Mouse (Mus musculus): ENCODE measurements around the gene Tuba3b. TPM values are rescaled to one million over a fixed set of nuclear protein-coding genes. Genes with fewer than 3 reads are reported as not detected.

Gene Tuba3b
- polyA plus RNA-seq, 2 experiments from 2014 or later, result not detected

DNA sequence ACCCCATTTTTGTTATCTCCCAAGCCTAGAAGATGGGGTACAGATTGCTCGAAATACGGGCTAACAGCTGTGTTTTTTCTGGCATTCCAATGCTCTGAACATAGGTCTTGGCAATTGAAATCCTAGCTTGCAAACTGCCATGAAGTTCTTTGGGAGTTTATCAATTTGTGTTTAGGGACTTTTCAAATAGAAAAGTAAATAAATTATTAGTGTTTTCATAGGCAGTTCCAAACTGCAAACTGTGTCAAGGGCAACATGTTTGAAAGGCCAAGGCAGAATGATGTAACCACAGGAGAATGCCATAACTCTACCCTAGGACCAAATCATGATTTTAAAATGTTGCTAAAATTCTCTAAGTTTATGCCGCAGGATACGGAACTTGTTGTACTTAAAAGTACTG, 7.8 kb upstream of the Tuba3b start:
- no peak for ATAC-seq

DNA sequence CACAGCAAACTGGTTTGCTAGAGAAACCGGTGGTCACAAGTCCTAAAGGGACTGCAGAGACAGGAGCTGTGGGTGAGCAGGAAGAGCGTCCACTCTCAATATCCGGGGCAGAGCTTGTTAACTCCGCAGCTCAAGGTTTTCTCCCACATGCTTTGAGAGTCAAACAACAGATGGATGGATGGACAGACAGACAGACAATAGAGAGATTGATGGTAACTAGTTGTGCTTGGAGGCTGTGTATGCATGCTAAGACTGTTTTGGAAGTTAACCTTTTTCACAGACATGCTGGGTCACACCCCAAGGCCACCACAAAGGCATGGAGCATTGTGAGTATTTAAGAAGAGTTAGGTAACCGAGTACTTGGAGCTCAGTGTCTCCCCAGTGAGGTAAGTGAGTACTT, 6.9 kb upstream of the Tuba3b start:
- no peak for ATAC-seq

DNA sequence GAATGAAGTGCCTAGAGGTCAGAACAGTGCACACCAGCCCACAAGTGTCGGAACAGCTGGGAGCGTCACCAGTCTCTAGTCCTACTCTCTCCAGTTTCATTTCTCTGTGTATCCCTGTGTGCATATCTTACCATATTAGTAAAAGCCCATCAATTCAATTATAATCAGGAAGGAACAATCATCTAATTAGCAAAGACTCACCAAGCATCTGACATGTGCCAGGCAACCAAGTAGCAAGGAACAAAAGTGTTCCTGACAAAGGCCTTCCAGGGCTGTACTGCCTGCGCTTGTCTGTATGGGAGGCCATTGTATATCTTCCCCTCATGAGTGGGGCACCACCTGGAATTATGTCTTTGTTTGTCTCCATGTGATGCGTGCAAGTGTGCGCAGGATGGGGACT, 4.7 kb upstream of the Tuba3b start:
- no peak for ATAC-seq

DNA sequence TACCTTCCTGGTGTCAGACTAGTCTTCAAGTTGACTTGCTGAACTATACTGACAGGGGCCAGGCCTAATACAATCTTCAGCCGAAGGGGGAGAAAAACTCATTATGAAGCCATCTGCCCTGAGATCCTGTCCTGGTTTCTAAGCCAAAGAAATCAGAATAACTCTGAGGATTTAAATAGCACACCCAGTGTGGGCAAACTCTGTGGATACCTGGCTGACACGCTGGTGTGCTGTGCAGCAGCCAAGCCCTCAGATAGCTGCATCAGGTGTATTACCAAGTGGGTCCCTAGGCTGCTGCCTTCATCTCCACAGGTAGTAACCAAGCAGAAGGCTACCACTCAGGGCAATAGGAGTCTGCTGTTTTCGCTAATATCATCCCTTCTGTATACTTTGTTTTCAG, 2.9 kb upstream of the Tuba3b start:
- ATAC-seq, result no peak

DNA sequence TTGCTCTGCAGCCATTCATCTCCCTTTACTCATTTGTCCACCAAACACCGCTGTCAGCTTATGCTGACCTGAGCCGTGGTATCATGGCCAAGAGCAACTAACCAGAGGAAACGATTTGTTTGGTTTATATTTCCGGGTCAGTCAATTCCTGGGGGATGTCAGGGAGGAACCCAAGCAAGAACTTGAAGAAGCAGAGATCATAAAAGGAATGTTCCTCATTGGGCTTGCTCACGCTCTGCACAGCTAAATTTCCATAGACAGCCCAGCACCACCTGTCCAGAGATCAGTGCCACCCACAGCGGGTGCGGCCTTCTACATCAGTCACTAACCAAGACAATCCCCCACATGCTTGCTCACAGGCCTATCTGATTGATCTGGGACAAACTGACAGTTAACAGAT, 1.3 kb upstream of the Tuba3b start, which contains the start of gene Lmntd1:
Gene Lmntd1 (minus strand): TSS at position 101 of the 400 bp plus-strand sequence.
- ATAC-seq, result no peak

DNA sequence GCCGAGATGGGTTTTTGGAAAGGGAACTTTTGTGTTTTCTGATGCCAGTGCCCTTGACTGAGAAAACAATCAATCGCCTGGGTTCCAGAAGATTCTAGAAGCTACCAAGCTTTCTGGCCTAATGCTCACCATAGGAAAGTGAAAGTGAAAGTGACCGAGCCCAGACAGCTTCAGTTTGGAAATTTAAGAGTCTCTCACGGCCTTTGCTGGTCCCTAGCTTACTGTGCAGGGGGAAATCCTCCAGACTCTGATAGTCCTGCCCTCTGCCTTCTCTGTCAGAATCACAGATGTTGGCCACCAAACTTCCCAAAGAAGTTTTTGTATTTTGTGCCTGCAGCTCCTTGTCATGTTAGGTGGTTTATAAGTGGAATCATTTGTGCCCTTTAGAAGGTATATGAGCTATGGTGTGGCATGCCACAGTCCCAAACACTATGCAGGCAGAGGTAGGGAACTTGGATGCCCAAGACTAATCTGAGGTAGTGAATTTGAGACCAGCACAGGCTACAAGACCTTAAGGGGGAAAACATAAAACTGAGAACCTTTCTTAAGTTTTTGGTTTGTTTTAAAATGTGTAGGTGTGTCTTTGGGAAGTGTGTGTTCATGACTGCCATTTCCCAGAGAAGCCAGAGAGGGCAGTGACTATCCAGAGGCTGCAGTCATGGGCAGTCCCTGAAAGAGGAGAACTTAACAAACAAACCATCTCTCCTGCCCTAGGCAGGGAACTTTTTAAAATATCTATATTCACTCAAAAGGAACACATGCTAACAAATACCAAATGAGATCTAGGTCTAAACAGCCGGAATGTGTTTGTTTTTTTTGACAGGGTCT, 1.1 kb downstream of the Tuba3b start:
- peak; percentile 72 for ATAC-seq

DNA sequence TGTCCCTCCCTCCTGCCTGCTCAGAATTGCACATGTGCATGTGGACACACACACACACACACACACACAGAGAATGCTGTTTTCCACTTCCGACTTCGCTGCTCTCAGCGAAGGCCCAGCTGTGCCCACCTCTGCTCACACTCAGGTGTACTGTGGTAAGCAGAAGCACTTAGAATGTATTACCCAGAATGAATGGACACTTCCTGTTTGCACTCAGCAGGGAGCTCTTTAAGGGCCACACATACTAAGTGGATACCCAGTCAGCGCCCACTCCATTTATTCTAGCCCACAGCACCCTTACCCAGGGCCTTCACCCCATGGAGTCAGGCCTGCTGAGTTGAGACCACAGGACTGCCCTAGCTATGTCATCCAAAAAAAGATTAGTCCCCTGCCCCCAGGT, 7.6 kb downstream of the Tuba3b start:
- no peak for ATAC-seq

DNA sequence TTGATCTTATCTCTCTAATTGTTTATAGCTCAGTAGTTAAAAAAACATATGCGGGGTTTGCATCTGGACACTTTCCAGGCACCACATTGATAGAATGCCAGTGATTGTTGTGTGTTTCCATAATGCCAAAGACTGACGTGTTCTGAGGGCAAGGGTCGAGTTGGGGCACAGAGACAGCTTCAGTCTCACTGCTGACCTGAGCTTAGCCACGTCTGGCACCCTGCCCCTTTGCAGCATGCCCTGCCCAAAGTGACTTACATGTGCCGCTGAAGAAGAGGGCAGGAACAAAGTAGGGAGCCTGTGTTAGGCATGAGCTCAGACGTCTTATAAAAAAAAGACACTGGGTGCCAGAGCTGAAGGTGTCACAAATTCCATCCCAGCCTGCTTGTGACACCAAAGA, 14.7 kb downstream of the Tuba3b start:
- no peak for ATAC-seq

DNA sequence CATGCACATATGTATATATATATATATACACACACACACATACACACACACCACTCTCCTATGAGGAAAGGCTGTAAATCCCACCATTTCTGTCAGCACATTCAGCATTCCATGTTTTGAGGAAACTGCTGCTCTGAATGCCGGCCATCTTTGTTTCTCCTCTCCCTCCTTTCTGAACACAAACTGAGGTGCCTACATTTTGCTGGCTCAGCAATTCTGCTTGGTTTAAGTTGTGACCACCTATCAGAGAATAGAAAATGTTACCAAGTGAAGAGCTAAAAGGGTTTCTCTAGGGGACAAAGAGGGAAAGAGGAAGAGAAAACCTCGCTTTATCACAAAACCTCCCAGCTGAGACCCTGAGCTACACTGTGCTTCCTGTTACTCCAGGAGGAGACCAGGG, 18.9 kb downstream of the Tuba3b start:
- ATAC-seq, result no peak

DNA sequence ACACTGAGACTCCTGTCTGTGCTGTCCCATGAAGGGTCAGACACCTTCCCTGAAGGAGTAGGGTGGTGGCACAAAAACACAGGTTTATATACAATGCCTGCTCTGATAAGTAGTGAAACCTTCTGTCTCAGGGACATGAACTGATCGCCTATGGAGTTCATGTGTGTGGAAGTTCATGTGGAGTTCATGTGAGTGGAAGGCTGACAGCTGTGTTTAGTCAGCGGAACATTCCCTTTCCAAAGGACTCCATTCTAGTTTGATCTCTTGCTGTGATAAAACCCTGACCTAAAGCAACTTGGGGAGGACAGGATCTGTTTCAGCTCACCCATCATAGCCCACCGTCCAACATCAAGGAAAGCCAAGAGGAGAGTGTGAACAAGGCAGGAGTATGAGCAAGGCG, 21.1 kb downstream of the Tuba3b start:
- ATAC-seq, result no peak

DNA sequence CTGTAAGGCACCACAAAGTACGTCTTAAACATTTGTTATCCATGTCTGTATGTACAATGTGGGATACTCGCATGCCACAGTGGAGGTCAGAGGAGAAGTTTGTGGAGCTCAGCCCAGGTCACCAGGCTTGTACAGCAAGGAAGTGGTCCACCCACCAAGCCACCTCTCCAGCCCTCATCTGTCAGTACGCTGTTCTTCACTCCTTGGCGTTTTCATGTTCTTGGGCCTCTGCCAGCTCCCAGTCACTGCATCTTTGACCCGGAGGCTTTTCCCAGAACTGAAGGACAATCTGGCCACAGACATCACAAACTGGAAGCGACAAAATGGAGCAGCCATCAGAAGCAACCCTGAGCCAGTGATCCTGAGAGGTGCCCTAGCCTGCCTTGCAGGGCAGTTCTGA, 22.7 kb downstream of the Tuba3b start:
- no peak for ATAC-seq

DNA sequence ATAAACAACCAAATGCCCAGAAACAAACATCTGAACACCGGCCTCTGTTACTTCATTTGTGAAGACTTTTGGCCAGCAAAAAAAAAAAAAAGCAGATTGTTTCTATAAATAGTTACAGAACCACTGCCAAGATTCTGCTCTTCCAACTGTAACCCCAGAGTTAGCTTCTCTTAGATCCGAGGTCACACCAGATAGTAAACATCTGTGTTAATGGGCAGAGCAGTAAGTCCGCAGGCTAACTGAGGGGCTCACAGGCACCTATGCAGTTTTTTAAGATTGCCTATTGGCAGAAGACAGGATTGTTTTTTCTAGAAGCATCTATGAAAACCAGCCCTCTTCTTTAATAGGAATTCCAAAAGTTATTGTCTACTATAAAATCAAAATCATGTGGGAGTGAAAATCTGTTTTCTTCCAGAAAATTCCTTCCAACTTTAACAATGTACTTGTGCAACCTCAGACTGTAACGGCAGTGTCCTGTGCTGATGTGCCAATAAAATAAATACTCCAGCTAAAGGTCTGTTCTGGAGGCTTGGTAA, 25.5 kb downstream of the Tuba3b start:
- no peak for ATAC-seq

DNA sequence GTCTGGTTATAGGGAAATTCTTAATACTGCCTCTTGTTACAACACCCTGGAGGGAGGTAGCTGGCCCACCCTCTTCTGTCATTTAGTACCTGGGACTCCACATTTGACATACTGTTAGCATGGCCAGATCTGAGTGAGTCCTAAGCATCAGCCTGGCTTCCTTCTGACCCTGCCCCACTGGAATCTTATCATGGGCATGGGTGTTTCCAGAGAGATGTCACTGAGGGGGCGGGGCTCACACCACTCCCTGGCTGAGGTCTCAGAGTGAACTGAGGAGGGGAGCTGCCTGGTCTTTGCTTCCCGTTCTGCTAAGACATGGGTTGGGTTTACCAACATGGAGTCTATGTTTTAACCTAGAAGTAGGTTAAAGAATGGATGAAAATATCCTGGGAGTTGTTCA, 36.4 kb downstream of the Tuba3b start:
- ATAC-seq, result no peak

DNA sequence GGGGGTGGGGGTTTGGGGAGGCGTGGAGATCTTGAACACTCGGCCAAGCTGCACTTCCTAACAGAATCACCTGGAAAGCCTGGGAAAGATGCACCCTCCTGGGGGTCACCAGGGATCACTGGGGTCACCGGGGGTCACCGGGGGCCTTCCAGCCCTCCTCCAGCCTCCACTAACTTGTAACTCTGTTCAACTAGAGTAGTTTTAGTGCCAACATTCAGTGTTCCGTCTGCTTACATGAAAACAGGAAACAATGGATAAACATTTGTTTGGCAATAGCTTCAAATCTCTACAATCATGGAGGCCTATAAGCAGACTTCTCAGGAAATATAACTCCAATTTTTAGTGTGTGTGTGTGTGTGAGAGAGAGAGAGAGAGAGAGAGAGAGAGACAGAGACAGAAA, 37.4 kb downstream of the Tuba3b start:
- no peak for ATAC-seq

DNA sequence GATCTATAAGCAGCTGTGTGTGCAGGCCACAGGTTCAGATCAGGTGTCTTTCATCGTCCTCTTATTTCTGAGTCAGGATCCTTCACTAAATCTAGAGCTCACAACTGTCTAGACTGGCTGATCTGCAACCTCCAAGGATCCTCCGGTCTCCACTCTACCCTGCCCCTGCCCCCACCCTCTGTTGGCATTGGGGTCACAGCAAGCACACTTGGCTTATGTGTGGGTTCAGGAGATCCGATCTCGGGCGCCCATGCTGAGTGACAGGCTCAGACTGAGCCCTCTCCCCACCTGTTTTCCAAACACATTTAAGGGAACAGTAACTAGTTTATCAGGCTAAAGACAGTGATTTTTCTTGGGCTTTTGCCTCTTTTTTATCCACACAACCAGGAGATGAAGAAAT, 38.1 kb downstream of the Tuba3b start:
- no peak for ATAC-seq

DNA sequence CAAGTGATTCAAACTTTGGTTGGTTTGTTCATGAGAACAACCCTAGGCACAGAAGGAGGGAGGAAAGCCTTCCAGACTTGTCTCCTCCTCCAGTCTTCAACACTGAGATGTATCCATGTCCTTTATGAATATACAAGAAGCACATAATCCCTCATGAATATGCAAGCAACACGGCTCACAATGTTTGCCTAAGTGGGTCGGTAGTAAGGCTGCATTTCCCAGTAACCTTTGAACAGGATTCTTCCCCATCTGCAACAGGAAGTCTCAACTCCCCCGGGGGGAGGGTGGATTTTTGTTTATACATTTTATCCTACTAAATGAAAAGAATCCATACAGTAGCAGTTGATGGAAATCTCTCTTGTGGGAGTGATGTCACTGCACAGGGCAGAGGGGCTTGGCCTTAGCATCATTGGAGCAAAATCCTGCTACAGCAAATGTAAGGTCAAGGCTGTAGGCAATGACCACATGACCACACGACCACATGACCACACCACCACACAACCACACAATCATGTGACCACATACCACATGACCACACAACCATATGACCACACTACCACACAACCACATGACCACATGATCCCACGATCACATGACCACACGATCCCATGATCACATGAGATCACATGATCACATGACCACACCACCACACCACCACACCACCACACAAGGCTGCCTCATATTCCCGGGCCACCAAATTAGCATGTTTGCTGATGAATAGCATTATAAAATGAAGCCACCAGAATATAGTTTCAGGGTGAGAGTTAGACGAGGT, 38.7 kb downstream of the Tuba3b start:
- no peak for ATAC-seq

DNA sequence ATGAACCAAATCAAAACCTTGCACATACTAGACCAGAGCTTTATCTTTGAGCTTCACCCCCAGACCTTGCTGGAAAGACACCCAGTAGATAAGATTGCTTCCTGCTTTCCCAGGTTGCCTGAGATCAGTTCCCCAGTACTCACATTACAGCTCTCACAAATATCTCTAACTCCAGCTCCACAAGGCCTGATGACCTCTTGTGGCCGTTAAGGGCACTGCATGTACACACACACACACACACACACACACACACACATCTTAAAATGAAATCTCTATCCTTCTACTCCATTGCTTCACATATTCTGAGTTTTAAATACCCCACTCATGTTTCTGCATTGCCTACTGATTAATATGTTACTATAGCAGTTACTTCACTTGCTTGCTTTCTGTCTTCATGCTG, 40.1 kb downstream of the Tuba3b start:
- ATAC-seq, result no peak

DNA sequence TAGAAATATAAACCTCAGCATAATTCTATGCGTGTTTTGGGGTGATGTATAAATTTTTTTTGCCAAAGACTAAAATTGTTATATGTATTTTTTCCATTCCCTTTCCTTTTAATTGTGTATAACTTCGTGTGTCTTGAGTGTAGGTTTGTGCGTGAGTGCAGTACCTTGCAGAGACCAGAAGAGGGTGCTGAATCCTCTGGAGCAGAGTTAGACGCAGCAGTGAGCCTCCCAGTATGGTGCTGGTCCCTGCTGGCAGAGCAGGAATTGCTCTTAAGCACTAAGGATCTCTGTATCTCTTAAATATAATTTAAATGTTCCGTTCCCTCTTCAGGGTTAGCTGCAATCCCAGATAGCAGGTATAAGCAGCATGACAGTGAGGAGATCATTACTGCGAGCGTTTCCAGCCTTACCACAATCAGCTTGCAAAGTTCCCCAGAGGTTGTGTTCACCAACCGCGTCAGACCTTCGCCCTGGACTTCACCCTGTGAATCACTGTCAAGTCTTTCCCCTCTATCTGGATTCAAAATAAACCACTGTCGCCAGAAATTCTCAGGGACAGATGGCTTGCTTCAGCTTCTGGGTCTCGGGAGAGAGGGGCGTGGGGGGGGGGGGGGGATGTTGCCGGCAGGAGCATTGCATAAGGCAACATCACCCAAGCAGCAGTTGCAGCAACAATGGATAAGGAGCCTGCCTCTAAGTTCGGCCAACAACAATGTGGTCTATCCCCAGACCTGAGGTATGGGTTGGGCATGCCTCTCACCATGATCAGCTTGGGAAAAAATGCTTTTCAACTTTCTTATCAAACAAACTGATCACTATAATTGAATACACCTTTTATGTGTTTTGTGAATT, 41.4 kb downstream of the Tuba3b start:
- no peak for ATAC-seq

DNA sequence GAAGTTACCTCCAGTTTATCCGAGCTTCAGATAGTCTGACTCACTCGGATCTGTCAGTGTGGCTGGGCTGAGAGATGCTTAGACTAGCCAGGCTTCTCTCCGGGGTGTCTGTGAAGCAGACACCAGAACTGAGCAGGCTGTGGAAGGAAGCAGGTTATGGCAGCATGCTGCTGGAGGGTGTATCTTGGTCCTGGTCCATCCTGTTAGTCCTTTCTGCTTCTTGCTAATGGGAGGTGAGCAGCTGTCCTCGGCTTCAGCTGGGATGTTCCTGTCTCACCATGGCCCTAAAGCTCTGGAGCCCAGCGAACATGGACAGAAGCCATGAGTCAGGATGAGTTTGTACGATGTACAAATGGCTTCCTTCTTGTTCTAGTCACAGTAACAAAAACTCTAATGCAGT, 43.6 kb downstream of the Tuba3b start:
- no peak for ATAC-seq

DNA sequence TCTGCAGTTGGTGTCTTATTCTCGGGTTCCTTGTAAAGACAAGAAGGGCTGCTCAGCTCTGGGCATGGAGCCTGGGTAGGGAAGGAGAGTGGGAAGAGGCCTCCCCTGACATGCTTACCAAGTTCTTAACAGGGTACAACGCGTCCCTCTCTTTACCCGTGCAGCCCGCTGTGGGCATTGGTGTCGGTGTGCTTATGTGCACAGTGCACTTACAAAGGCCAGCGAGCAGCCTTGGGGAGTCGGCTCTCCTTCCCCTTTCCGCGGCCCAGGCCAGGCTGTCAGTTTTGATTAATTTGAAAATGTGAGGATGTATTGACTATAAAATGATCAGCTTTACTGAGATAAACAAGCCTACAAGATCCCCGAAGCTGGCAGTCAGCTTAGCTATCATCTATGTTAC, 45.4 kb downstream of the Tuba3b start:
- ATAC-seq, result no peak

DNA sequence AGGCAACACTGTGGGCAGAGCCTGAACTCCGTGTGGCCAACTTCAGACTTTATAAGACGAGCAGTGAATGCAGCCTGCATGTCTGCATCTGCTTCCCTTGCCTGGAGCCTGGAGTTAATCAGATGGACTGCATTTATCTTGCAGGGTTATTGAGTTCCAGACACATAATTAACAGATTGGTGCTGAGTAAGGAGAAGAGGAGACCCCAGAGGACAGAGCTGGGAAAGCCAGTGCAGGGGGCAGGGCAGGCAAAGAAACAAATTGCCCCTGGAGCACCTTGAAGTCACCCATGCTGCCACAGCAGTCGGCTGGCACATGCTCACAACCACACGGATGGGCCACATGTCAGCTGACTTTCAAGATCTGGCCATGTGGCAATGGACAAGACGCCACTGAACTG, 48.7 kb downstream of the Tuba3b start:
- no peak for ATAC-seq

DNA sequence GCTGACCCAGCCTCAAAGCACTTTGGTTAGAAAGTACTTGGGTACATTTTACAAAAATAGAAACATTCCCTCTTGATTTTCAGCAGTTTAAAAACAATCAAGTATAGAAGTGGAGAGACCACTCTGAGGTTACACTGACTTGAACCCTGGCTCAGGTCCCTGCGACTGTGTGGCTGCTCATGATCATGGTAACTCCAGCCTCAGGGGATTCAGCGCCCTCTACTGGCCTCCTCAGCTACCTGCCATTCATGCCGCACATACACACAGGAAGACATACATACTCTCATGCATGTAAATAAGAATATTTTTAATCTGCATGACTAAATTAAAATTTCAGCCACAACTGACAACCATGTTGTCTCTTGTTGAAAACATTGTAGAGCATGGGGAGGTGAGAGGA, 50.2 kb downstream of the Tuba3b start:
- ATAC-seq, result no peak

DNA sequence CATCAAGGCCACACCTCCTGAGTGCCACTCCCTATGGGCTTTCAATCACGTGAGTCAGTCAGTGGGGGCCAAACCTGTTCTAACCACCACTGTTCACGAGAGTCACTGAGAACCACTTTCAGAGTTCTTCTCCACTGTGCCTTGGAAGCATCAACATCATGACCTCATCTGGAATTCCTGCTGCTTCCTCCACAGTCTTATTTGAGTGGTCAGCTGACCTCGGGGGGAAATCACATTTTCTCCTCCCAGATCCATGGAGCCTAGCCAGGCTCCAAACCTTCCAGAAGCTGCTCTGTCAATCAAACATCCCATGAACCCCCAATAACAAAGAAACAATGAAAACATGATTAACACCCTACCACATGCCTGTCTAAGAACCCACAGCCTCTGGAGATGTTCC, 52.1 kb downstream of the Tuba3b start:
- ATAC-seq, result no peak
